Mouse (Mus musculus) intestine, embryonic 16.5 days (tissue): ENCODE results near the gene Tmem229a. TPM values are rescaled to one million over a fixed set of nuclear protein-coding genes. Genes with fewer than 3 reads are reported as not detected.

Source experiments
- ATAC-seq: fragments of 200-750 bp; cut with Nextera tagmentation; 2 replicates; pipeline ENCODE4 v1.8.0; 2017; ENCODE audit warnings: moderate TSS enrichment, moderate library complexity
- H3K27ac ChIP-seq: fragments of 300-500 bp; sonication (generic); 2 replicates; pipeline ENCODE4 v1.5.1; 2014; ENCODE audit warnings: mild to moderate bottlenecking, low read length
- H3K27me3 ChIP-seq: fragments of 300-500 bp; sonication (generic); replicated peaks from 2 replicates; pipeline ENCODE4 v1.6.1; 2014; ENCODE audit warnings: low read length, control low read depth, mixed read lengths; ENCODE audit not compliant: control insufficient read depth, insufficient read depth
- H3K36me3 ChIP-seq: fragments of 300-500 bp; sonication (generic); 2 replicates; pipeline ENCODE4 v1.6.1; 2014; ENCODE audit warnings: low read length, control low read depth; ENCODE audit not compliant: control insufficient read depth, insufficient read depth
- H3K4me1 ChIP-seq: fragments of 300-500 bp; sonication (generic); 2 replicates; pipeline ENCODE4 v1.6.1; 2014; ENCODE audit warnings: low read length, control low read depth, mixed read lengths; ENCODE audit not compliant: control insufficient read depth, insufficient read depth
- H3K4me2 ChIP-seq: fragments of 300-500 bp; sonication (generic); 2 replicates; pipeline ENCODE4 v1.6.1; 2014; ENCODE audit warnings: low read depth, low read length, control low read depth
- H3K4me3 ChIP-seq: fragments of 300-500 bp; sonication (generic); 2 replicates; pipeline ENCODE4 v1.5.1; 2014; ENCODE audit warnings: mild to moderate bottlenecking, low read length
- H3K9ac ChIP-seq: fragments of 300-500 bp; sonication (generic); 2 replicates; pipeline ENCODE4 v1.6.1; 2014; ENCODE audit warnings: low read depth, low read length
- H3K9me3 ChIP-seq: fragments of 300-500 bp; sonication (generic); 2 replicates; pipeline ENCODE4 v1.6.1; 2016; ENCODE audit warnings: low read length, control low read depth; ENCODE audit not compliant: control insufficient read depth
- WGBS: fragments of 180-500 bp; shearing (Covaris S2); extraction: QIAGEN DNeasy Blood & Tissue Kit; methylation state at CpG from one replicate; pipeline ENCODE4 v1.1.7; 2014; 5-methylcytosine and 5-hydroxymethylcytosine counted together
- polyA plus RNA-seq: library from polyadenylated mRNA; unstranded; fragments of >200 nt; fragmentation: Nextera tagmentation; extraction: Ambion mirVana; gene quantifications from 2 replicates; pipeline ENCODE4 v1.2.1, GENCODE M21; 2015

Gene Tmem229a
- polyA plus RNA-seq, 1 experiment from 2014 or later: 0.82 TPM

DNA sequence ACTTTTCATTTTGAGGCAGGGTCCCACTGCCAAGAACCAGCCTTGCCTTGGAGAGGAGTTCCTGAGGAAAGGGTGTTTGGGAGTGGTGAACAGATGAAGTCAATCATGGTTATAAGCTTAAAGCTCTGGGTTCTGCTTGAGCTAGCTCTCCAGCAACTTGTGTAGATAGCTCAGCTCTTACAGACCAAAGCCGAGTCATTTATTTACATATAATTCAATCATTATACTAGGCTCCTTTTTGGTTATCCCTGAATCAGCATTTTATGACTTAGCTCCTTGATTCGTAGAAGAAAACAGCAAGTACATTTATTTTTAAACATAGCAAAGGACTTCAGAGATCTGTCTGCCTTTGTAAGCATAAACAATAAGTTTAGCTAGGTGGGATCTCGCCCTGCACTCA, 51.0 kb downstream of the Tmem229a start:
- no peak for ATAC-seq
- H3K27ac ChIP-seq: no peak overlapping the region

More for the DNA sequence above, 51.0 kb downstream of the Tmem229a start:
- no peak overlapping the region for H3K4me2 ChIP-seq
- WGBS: 67% methylated on average over 3 of the region's 3 CpGs
- H3K4me1 ChIP-seq: no peaks in the 10 kb centered on the region
- H3K27me3 ChIP-seq: no peaks in the 10 kb centered on the region
- H3K4me3 ChIP-seq: no peak overlapping the region
- H3K9me3 ChIP-seq: no peaks in the 10 kb centered on the region
- H3K9ac ChIP-seq: no peak overlapping the region
- H3K36me3 ChIP-seq: no peaks in the 10 kb centered on the region

Other genes with a start within 250 kb of the Tmem229a start
- not detected in 2 replicates for gene Hyal6, start 223.1 kb downstream of the Tmem229a start, polyA plus RNA-seq
- not detected in 2 replicates for gene Hyal4, start 208.0 kb downstream of the Tmem229a start, polyA plus RNA-seq
- not detected in 2 replicates for gene Spam1, start 165.1 kb downstream of the Tmem229a start, polyA plus RNA-seq
- 17.8 and 36.7 TPM in 2 replicates for gene Hyal5, start 98.3 kb downstream of the Tmem229a start, polyA plus RNA-seq